Mouse (Mus musculus) urinary bladder, postnatal 36 days (tissue): ENCODE results near the gene Micu1.

Experiments used
- DNase-seq, 2 experiments: peaks; one replicate each; pipeline ENCODE4 v3.0.0; 2022; ENCODE audit warnings: low spot score in 2 of 2, mixed read lengths in 1 of 2

Gene Micu1

DNA sequence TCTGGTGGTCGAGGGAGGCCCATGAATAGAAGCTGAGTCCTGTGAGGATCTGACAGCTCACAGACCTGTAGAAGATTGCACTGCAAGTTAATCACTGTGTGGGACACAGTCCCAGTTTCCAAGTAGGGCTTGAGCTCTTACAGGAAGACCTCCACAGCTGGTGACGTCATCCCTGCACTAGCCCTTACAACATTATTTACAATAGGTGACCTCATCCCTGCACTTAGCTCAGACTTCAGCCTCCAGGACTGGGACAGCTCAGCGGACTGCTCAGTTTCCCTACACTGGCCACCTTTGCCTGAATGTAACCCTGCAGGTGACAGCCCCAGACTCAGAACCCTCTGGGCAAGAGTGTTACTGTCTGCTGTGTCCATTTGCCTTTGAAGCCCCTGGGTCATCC lies 75.0 kb downstream of the Micu1 start:
- DNase-seq, result no peak

DNA sequence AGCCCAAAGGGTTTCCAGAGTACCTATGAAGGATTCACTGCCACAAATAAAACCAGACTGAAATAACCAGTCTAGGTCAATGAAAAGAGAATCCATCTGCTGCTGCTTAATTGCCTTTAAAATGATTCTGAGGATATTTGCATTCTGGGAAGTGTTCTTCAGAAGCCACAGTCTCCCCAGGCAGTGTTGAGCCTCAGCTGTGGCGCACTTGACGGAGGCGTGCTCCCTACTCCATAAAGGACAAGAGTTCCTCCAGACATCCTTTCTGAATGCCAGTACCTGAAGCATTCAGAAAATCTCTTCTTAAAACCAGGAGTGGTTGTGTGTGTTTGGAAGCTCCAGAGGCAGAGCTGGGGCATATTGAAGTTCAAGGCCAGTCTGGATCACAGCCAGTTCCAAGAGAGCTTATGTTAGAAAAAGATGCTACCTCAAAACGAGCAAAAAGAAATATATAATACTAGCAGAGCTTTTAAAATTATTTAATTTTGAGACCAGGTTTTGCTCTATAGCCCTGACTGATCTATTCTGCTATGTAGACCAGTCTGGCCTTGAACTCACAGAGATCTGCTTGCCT lies 75.9 kb downstream of the Micu1 start:
- DNase-seq, result no peak

DNA sequence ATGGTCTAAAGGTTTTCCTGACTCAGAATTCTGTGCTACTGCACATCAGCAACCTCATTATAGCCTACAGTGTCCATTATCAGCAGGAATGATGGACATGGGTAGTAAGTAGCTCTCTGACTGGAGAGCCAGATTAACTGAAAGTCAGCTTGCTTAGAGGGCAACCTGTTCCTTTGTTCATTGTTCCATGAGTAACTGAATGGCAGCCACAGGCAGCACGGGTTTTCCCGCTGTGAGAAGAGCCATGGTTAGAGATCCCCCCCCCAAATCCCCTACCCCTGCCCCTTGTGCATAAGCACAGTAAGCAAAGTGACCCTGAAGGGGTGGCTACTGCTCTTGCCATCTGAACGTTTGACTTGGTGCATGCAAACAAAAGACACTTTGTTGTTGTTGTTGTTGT lies 78.4 kb downstream of the Micu1 start:
- DNase-seq, result no peak

DNA sequence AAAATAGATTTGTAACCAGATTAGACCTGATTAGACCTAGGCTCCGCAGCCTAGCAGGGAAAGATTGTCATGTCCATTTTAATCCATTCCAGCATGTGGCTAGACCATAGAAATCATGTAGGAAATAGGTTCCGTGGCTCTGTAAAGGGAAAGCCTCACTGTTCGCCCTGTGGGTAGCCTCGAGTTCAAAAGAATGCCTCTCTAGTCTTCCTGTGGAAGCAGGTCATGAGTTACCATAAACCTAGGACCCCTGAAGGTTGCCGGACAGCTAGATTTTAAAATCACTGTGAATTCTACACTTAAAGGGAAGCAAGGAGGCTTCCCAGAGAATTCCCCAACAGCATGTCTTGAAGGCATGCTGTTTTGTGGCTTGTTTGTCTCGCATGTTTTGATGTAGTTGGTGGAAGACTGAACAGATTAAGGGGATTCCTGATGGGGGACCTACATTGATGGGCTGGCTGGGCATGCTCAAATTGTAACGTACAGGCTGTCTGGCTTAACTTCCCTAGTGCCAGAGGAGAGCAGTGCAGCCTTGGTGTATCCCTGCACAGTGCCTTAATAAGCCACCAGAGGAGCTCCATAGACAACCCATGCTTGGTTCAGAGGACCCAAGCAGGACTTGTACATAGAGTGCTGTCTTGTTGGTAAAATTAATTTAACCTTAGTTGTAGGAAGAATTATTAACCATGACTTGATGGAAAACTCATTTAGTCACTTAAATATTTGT lies 79.1 kb downstream of the Micu1 start:
- no peak for DNase-seq

DNA sequence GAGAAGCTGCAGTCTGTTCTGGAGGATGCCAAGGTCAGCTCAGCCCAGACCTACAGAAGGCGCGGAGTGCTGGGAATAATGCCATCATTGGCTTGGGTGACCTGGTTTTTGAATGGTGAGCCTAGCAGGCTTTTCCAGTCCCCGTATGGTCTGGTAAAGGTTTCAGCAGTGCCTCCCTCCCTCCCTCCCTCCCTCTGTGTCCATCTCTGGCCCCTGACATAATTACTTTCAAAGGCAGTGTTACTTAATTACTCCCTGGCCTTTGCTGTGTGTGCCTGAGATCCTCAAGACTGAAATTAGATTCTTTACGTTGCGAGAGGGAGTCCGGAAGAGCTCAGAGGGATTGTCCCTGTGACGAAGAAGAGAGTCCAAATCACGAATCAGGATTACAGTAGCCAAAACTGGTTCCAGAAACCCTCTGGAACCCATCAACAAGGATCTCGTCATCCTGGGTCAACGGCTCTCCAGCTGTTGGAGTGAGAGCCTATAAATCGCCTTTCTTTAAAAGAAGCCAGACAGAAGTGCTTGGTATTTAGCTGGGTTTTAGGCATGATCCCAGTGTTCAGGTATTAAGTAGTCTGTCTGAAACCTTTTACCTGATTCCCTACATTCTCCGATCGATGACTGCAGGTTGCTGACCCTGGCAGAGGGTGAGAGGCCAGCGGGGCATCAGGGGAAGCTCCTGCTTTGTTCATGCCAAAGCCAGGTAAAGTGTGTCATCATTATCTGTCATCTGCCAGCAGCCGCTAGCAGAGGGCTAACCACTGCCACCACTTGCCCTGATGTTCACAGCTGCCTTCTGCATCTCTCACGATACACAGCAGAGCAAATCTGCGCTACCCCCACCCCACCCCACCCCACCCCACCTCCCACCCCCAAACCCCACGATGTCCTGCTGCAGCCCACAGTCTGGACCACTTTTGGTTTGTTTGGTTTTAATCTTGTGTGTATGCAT lies 82.7 kb downstream of the Micu1 start:
- DNase-seq, result no peak

- no peak for DNase-seq
Observed at GRCm38 (mm10) chr10:59786289-59786688, 84.0 kb downstream of the Micu1 start.

DNA sequence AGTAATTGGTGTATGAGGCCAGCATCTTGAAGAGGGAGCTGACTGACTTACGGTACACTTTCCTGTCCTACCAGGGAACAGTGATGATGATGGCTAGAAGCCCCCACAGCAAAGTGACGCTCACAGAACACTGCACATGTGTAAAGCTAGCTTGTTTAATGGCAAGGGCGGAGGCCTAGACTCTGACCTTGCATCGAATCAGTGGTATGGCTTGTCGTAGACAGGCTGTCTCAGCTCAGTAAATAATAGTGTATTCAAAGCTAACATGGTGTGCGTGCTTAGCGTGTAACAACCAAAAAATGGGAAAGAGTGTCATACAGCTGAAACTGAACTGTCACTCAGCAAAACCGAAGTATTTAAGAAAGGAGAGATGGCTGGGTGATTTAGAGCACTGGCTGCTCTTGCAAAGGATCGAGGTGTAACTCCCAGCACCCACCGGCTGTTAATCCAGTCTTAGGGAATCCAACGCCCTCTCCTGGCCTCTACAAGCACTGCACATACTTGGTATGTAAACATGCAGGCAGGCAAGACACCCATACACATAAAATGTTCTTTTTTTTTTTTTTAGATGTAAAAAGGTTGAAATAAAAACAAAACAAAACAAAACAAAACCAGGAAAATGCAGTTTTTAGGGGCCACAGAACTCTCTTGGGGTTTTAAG lies 85.0 kb downstream of the Micu1 start:
- DNase-seq, result no peak

DNA sequence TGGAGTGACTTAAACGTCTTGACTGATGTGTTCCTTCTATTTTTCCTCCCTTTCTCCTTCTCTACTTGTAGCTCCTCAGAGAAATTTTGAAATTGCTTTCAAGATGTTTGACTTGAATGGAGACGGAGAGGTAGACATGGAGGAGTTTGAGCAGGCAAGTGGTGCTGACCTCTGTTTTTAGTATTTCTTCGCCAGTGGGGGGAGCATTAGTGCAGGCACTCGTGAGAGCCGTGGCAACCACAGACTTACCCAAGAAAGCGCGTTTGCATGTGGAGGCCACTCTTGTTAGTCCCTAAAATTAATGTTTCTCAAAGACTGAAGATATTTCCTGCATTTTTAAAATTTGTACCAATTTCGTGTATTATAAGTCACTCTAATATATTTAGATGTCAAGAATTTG lies 85.6 kb downstream of the Micu1 start:
- DNase-seq, result no peak

DNA sequence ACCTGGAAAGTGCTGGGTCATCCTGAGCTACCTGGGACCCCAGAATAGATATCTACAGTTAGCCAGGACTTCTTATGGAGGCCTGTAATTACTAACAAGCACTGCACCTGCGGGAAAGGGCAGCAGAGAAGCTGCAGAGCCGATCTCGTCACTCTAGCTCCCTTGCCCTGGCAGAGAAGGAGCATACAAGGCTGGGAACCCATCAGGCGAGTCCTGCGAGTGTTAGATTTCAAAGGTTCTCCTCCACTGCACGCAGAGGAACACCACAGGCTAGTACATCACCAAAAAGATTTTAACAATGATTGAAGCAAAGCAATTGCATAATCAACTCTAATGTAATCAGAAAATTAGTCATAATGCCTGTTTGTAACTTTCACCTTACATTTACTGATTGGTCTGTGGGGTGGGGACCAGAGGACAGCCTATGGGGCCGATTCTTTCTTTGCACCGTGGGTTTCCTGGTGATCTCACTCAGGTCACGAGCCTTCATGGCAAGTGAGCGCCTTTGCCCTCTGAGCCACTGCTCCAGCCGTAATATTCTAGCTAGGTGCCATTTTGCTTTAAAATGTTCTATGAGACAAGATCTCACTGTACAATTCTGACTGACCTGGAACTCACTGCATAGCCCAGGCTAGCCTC lies 88.1 kb downstream of the Micu1 start:
- DNase-seq, result peak; percentile 42 to 58

GRCm38 (mm10) chr10:59791896-59792295 lies 89.6 kb downstream of the Micu1 start:
- DNase-seq, result no peak

DNA sequence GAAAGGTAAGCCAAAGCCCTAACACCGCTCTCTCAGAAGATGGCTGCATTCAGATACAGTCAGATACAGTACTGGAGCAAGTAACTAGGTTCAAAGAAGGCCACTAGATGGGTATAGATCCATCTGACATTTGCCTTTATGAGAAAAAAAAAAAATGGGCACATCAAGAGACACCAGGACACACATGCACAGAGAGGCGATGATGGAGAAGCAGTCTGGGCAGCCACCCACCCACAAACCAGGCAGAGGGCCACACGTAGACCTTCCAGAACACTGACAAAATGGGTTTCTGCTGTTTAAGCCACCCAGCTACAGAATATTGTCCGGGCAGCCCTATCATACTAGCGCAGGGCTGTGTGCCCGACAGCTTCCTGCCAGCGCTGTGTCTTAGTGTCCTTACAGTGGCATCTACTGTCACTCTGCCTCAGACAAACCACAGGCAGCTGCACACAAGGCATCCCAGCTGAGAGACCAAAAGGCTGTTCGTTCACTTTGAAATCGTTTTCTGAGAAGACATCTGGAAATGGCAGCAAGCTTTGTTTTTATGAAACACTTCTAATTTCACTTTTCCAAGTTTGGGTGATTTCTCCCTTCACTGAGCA lies 90.4 kb downstream of the Micu1 start:
- no peak for DNase-seq

DNA sequence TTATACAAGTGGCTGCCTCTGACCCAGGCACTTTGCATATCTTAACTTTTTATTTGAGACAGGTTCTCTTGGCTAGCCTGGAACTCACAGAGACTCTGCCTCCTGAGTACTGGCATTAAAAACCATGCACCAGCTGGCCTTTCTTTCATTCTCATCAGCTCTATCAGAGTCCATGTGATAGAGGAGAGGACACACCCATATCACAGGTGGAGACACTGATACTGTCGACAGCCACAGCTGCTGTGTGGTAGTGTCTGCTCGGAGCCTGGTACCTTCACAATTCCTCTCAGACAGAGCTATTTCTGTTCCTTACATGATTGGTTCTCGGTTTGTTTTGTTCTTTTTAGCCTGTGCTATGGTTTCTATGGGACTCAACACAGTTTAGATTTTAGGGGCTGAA lies 91.2 kb downstream of the Micu1 start:
- DNase-seq, result no peak

- no peak for DNase-seq
Observed at GRCm38 (mm10) chr10:59795085-59795484, 92.8 kb downstream of the Micu1 start.

GRCm38 (mm10) chr10:59795902-59796301 lies 93.6 kb downstream of the Micu1 start:
- no peak for DNase-seq

DNA sequence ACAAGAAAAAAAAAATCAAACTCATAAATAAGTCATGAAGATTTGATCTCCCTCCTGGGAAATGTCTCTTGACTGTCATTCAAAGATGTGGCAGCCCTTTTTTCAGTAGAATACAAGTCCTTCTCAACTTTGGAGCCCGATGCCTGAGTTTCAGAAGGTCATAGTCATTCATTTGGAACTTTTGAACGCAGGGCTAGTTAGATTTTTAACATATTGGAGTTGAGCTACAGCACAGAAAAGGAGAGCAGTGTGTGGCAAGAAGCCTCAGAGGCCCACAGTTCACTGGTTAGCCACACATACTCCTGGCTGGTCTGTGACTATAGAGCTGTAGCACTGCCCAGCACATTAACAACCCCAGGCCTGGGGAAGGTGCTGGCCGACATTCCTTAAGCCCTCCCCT lies 96.1 kb downstream of the Micu1 start:
- DNase-seq, result no peak

DNA sequence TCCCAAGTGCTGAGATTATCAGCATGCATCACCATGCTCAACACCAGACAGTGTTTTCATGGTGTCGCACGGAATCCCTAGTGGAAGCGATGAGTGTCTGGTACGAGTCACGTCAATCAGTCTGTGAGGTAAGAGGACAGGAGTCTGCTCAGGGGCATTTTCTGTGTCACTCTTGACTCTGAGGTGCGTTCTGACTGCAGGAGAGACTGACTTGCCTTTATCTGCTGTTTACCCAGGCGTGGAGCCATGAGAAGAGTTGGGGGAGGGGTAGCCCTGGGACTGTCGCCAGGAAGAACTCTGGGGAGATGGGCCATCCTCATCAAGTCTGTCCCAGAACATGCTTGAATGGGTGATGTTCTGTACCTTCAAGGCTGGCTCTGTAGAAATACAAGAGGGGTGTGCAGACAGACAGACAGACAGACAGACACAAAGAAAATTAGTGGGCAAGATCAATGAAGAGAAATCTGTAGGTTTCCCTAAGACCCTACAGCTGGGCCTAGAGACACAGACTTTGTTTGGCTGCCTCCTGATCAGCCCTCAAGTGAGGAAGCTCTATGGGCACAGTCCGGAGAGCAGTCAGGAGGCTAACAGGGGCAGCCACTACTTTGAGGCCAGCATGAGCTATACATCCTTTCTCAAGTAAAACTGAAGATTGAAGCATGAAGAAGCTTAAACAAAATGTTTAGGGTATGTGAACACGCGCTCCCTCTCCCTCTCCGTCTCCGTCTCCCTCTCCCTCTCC lies 97.2 kb downstream of the Micu1 start:
- no peak for DNase-seq

DNA sequence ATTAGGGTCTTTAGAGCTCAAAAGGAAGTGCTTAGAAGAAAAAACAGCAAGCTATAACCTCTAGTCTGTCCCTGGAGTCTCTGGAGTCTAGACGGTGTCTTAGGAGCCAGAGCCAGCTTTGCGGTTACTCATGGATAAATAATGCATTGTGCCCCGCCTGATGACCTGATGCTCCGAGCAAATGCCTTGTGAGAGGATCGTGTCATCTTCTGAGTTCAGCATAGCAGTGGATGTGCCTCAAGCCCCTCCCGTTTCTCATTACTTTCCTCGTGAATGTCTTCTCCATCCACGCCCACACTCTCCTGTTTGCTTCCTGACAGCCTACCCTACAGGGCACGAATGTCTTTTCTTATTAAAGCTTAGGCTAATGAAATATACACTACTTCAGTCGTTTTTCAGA lies 97.9 kb downstream of the Micu1 start:
- no peak for DNase-seq

- no peak for DNase-seq
Observed at GRCm38 (mm10) chr10:59800826-59801501, 98.7 kb downstream of the Micu1 start.

GRCm38 (mm10) chr10:59808677-59809076 lies 106.4 kb downstream of the Micu1 start:
- DNase-seq, result no peak

- no peak for DNase-seq
Observed at GRCm38 (mm10) chr10:59809991-59810574, 107.8 kb downstream of the Micu1 start.
